Mouse (Mus musculus) neural tube, embryonic 13.5 days (tissue): ENCODE data around the gene Dlg1. TPM values are rescaled to one million over a fixed set of nuclear protein-coding genes. Genes with fewer than 3 reads are reported as not detected.

Experiments used
- ATAC-seq: fragments of 200-750 bp; cut with Nextera tagmentation; 2 replicates; pipeline ENCODE4 v1.8.0; 2017; ENCODE audit warnings: low read depth, mild to moderate bottlenecking, moderate TSS enrichment, moderate library complexity
- H3K27ac ChIP-seq: fragments of 300-500 bp; sonication (generic); replicated peaks from 2 replicates; pipeline ENCODE4 v1.5.1; 2015; ENCODE audit warnings: moderate library complexity, mild to moderate bottlenecking, inconsistent platforms
- H3K27me3 ChIP-seq: fragments of 300-500 bp; sonication (generic); 2 replicates; pipeline ENCODE4 v1.6.1; 2015; ENCODE audit warnings: mild to moderate bottlenecking, inconsistent platforms
- H3K36me3 ChIP-seq: fragments of 300-500 bp; sonication (generic); 2 replicates; pipeline ENCODE4 v1.6.1; 2015; ENCODE audit warnings: mild to moderate bottlenecking, inconsistent platforms
- H3K4me1 ChIP-seq: fragments of 300-500 bp; sonication (generic); replicated peaks from 2 replicates; pipeline ENCODE4 v1.6.1; 2015; ENCODE audit warnings: inconsistent platforms
- H3K4me2 ChIP-seq: fragments of 300-500 bp; sonication (generic); 2 replicates; pipeline ENCODE4 v1.6.1; 2015; ENCODE audit warnings: inconsistent platforms, mild to moderate bottlenecking, moderate library complexity
- H3K4me3 ChIP-seq: fragments of 300-500 bp; sonication (generic); 2 replicates; pipeline ENCODE4 v1.5.1; 2015; ENCODE audit warnings: mild to moderate bottlenecking, inconsistent platforms
- H3K9ac ChIP-seq: fragments of 300-500 bp; sonication (generic); 2 replicates; pipeline ENCODE4 v1.6.1; 2015; ENCODE audit warnings: moderate library complexity, mild to moderate bottlenecking, inconsistent platforms
- H3K9me3 ChIP-seq: fragments of 300-500 bp; sonication (generic); 2 replicates; pipeline ENCODE4 v1.6.1; 2016; ENCODE audit warnings: inconsistent platforms
- WGBS: fragments of 180-500 bp; shearing (Covaris S2); methylation state at CpG from one replicate; pipeline ENCODE4 v1.1.7; 2015; 5-methylcytosine and 5-hydroxymethylcytosine counted together
- polyA plus RNA-seq: library from polyadenylated mRNA; unstranded; fragments of >200 nt; fragmentation: Nextera tagmentation; extraction: Ambion mirVana; gene quantifications from 2 replicates; pipeline ENCODE4 v1.2.1, GENCODE M21; 2015

The Dlg1 gene
- polyA plus RNA-seq, 1 experiment from 2014 or later = 13.7 TPM

DNA sequence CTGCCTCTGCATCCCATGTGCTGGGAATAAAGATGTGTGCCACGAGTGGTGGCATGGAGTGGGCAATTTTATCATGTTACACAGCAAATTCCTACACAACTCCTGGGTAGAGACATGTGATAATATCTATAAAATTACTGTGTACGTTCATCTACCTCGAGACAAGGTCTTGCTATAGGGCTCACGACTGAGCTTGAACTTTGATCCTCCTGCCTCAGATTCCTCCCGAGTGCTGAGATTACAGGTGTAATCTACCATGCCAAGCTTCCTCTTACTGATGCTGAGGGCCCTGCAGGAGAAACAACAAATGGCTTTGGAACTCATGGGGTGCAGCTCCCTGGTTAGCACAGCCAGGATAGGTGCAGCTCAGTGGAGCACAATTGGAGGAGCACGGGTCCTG is 261.1 kb downstream of the Dlg1 start:
- Histone ChIP-seq H3K9me3 (no peaks in the 10 kb centered on the region), H3K4me2 (no peak overlapping the region), H3K9ac (no peak overlapping the region), H3K4me1 (no peaks in the 10 kb centered on the region), H3K4me3 (no peak overlapping the region), H3K27me3 (no peaks in the 10 kb centered on the region), H3K36me3 (no peaks in the 10 kb centered on the region), H3K27ac (no peak overlapping the region)
- no peak for ATAC-seq
- 84% methylated on average over 6 of the region's 6 CpGs for whole genome bisulfite sequencing

Other genes starting within 250 kb of the Dlg1 start
- 88.5 and 93.4 TPM in 2 replicates for gene Bdh1, start 241.2 kb upstream of the Dlg1 start, polyA plus RNA-seq
- 0.32 TPM in 2 replicates for gene Meltf, start 215.4 kb downstream of the Dlg1 start, polyA plus RNA-seq